Mouse (Mus musculus): ENCODE results near the gene Kti12. TPM values are rescaled to one million over a fixed set of nuclear protein-coding genes. Genes with fewer than 3 reads are reported as not detected.

Kti12 gene
- polyA plus RNA-seq, 1 experiment from 2014 or later = 32.6 TPM

DNA sequence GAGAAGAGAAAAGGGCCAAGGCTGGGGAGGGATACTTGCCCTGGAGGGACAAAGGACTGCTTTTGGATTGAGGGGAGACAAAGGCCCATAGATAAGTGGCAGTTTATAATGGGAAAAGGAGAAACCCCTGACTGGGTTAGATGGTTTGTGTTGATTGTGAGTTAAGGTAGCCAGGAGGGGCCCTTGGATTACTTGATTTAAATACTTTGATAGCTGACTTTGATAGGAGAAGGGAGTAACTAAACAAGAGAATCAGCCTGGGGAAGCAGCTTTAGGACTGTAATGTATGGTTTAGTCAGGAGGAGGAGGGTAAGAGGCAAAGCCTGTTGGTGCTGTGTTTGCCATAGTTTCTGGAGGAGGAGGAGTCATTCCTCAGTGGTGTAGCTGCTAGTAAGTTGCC, 4.2 kb upstream of the Kti12 start:
- DNase-seq (ENCODE audit: low spot score) (no peak), ATAC-seq (no peak)
- H3K36me3 ChIP-seq (ENCODE audit: control insufficient read depth, insufficient read depth, low read length) = peaks cover 7% of the 10 kb centered on the region; the same call in 1 of the 2 replicates
- no peak overlapping the region for H3K9ac ChIP-seq (ENCODE audit: low read length)
- H3K27me3 ChIP-seq (replicated peaks; ENCODE audit: control insufficient read depth, insufficient read depth, low read length) = no peaks in the 10 kb centered on the region
- H3K4me3 ChIP-seq (ENCODE audit: low read depth, low read length) = no peak overlapping the region
- H3K4me2 ChIP-seq (ENCODE audit: low read length) = no peak overlapping the region
- H3K27ac ChIP-seq (ENCODE audit: low read depth, low read length) = no peak overlapping the region
- H3K4me1 ChIP-seq (ENCODE audit: control insufficient read depth, insufficient read depth, low read length) = no peaks in the 10 kb centered on the region; the same call in 1 of the 2 replicates
- H3K9me3 ChIP-seq (replicated peaks; ENCODE audit: control insufficient read depth, low read length) = no peaks in the 10 kb centered on the region

DNA sequence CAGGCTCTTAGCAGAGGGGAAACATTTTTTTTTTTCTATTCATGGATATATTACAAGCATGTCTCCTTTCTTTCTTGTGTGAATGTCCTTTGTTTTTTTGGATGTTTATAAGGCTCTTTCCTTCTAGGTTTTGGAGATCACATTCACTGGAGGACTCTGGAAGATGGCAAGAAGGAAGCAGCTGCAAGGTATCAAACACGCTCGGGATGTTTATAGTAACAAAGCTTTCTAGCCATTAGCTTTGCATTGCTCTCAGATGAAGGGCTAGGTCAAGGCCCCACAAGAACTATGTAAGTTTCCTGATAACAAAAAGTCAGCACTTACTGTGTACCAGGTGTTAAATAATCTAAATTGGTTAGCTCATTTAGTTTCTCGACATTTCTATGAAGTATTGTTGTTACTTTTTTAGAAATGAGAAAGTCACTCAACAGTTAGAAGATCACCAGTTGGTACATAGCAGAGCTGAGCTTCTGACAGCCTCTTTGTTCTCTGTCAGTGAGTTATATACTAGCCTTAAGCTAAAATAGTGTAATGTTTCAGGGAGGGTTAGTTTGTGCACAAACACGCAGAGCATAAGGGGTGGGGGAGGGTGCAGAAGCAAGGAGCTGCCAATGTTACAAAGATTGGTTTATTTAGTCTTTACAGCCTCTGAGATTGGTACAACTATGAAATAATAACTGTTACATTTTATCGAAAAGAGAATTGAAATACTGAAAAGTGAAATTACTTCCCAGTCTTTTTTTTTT, 1.6 kb upstream of the Kti12 start:
- Histone ChIP-seq H3K4me1 (ENCODE audit: control insufficient read depth, insufficient read depth, low read length) (peaks cover 12% of the 10 kb centered on the region), H3K4me3 (ENCODE audit: low read depth, low read length) (no peak overlapping the region), H3K9ac (ENCODE audit: low read length) (no peak overlapping the region), H3K4me2 (ENCODE audit: low read length) (no peak overlapping the region), H3K36me3 (ENCODE audit: control insufficient read depth, insufficient read depth, low read length) (peaks cover under 1% of the 10 kb centered on the region; the same call in 1 of the 2 replicates), H3K9me3 (replicated peaks; ENCODE audit: control insufficient read depth, low read length) (no peaks in the 10 kb centered on the region), H3K27ac (ENCODE audit: low read depth, low read length) (no peak overlapping the region), H3K27me3 (replicated peaks; ENCODE audit: control insufficient read depth, insufficient read depth, low read length) (no peaks in the 10 kb centered on the region)
- no peak for DNase-seq (ENCODE audit: low spot score)
- no peak for ATAC-seq
- 95% methylated on average over 5 of the region's 5 CpGs for WGBS

DNA sequence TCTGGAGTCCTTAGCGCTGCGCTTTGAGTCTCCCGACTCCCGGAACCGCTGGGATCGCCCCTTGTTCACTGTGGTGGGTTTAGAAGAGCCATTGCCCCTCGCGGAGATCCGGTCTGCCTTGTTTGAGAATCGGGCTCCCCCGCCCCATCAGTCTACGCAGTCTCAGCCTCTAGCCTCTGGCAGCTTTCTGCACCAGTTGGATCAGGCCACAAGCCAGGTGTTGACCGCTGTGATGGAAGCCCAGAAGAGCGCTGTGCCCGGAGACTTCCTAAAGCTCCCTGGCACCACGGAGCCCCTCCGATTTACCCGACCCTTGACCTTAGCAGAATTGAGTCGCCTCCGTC, 892 bp downstream of the Kti12 start, which contains the start of gene A730015C16Rik:
TSS of gene A730015C16Rik (minus strand) at position 115 of the 344 bp plus-strand sequence.
- peak within 1 kb of the TSS; percentile 89 for H3K4me3 ChIP-seq (ENCODE audit: low read depth, low read length)
- peak within 1 kb of the TSS; percentile 66 for H3K27ac ChIP-seq (ENCODE audit: low read depth, low read length)
- ATAC-seq (peak; percentile 8; the same call in 1 of the 2 replicates), DNase-seq (ENCODE audit: low spot score) (no peak)
- H3K9me3 ChIP-seq (replicated peaks; ENCODE audit: control insufficient read depth, low read length) = no peaks in the 10 kb centered on the region
- peak within 1 kb of the TSS; percentile 97 for H3K4me2 ChIP-seq (ENCODE audit: low read length)
- H3K4me1 ChIP-seq (ENCODE audit: control insufficient read depth, insufficient read depth, low read length) = peaks cover 12% of the 10 kb centered on the region
- H3K9ac ChIP-seq (ENCODE audit: low read length) = peak within 1 kb of the TSS; percentile 80
- no peaks in the 10 kb centered on the region for H3K27me3 ChIP-seq (replicated peaks; ENCODE audit: control insufficient read depth, insufficient read depth, low read length)
- peaks cover 8% of the 10 kb centered on the region for H3K36me3 ChIP-seq (ENCODE audit: control insufficient read depth, insufficient read depth, low read length)
- 14% methylated on average over 20 of the region's 20 CpGs for WGBS

DNA sequence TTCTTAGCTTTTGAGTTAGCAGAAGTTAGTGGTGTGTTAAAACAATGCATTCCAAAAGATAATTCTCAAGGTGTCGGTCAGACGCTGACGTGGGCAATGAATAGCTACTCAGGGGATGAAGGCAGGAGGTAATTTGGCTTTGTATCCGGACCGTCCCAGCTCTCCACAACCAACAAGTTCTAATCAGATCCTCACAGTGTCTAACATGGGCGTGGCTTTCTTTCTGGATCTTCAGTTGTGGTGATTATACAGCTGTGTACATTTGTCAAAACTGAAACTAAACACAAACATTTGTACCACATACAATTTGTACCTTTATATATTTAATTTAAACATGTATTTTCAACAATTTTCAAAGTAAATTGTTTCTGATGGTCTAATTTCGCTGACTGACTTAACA, 19.2 kb downstream of the Kti12 start:
- Histone ChIP-seq H3K9me3 (replicated peaks; ENCODE audit: control insufficient read depth, low read length) (no peaks in the 10 kb centered on the region), H3K36me3 (ENCODE audit: control insufficient read depth, insufficient read depth, low read length) (peaks cover 29% of the 10 kb centered on the region), H3K27ac (ENCODE audit: low read depth, low read length) (no peak overlapping the region), H3K9ac (ENCODE audit: low read length) (no peak overlapping the region), H3K4me1 (ENCODE audit: control insufficient read depth, insufficient read depth, low read length) (no peaks in the 10 kb centered on the region), H3K27me3 (replicated peaks; ENCODE audit: control insufficient read depth, insufficient read depth, low read length) (no peaks in the 10 kb centered on the region), H3K4me3 (ENCODE audit: low read depth, low read length) (no peak overlapping the region), H3K4me2 (ENCODE audit: low read length) (no peak overlapping the region)
- ATAC-seq (no peak), DNase-seq (ENCODE audit: low spot score) (no peak)
- 80% methylated on average over 7 of the region's 7 CpGs for WGBS

DNA sequence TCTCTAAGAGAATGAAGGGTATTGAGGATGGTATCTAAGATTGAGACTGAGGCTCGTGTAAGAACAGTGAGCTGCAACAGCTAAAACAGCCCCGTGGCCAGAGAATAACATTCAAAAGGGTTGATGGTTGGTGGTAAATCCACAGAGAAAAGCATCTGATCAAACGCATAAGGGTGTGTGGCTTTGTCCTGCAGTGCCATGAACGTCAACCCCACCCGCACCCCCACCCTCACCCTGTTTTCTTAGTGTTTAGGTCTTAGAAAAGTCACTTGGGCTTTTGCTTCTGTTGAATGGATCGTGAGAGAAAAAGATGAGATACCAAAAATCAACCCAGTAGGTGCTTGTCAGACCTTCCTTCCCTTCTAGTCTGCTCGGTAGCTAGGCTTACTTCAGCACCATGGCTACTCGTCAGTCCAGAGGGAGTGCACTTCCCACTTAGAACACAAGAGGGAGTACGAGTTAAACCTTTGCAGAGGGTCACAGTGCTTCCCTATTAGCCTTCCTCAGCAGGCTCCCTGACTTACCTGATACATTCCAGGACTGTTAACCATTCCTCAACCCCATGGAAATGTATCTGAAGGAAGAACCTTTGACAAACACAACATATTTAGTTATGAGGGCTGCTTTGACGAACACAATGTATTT, 22.3 kb downstream of the Kti12 start:
- 36% methylated on average over 10 of the region's 10 CpGs for WGBS
- no peak overlapping the region for H3K27ac ChIP-seq (ENCODE audit: low read depth, low read length)
- H3K4me2 ChIP-seq (ENCODE audit: low read length) = no peak overlapping the region
- H3K9me3 ChIP-seq (replicated peaks; ENCODE audit: control insufficient read depth, low read length) = no peaks in the 10 kb centered on the region
- H3K9ac ChIP-seq (ENCODE audit: low read length) = no peak overlapping the region
- no peaks in the 10 kb centered on the region for H3K27me3 ChIP-seq (replicated peaks; ENCODE audit: control insufficient read depth, insufficient read depth, low read length)
- H3K36me3 ChIP-seq (ENCODE audit: control insufficient read depth, insufficient read depth, low read length) = 0 out of 2 replicates have a peak, but pooled peaks cover under 1% of the 10 kb centered on the region
- DNase-seq (ENCODE audit: low spot score) (peak; percentile 95), ATAC-seq (peak; percentile 90)
- no peaks in the 10 kb centered on the region for H3K4me1 ChIP-seq (ENCODE audit: control insufficient read depth, insufficient read depth, low read length)
- H3K4me3 ChIP-seq (ENCODE audit: low read depth, low read length) = no peak overlapping the region

DNA sequence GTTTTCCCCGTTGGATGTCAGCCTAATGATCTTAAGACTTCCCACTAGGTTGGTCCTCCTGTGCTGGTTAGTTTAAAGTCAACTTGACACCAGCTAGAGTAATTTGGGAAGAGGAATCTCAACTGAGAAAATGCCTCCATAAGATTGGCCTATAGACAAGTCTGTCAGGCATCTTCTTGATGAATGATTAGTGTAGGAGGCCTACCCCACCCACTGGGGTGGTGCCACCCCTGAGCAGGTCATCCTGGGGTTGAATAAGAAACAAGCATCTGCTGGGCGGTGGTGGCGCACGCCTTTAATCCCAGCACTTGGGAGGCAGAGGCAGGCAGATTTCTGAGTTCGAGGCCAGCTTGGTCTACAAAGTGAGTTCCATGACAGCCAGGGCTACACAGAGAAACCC, 26.2 kb downstream of the Kti12 start:
- H3K9ac ChIP-seq (ENCODE audit: low read length) = no peak overlapping the region
- H3K4me2 ChIP-seq (ENCODE audit: low read length) = no peak overlapping the region
- no peaks in the 10 kb centered on the region for H3K4me1 ChIP-seq (ENCODE audit: control insufficient read depth, insufficient read depth, low read length)
- no peak overlapping the region for H3K27ac ChIP-seq (ENCODE audit: low read depth, low read length)
- H3K9me3 ChIP-seq (replicated peaks; ENCODE audit: control insufficient read depth, low read length) = no peaks in the 10 kb centered on the region
- no peaks in the 10 kb centered on the region for H3K36me3 ChIP-seq (ENCODE audit: control insufficient read depth, insufficient read depth, low read length)
- ATAC-seq (no peak), DNase-seq (ENCODE audit: low spot score) (no peak)
- no peaks in the 10 kb centered on the region for H3K27me3 ChIP-seq (replicated peaks; ENCODE audit: control insufficient read depth, insufficient read depth, low read length)
- 88% methylated on average over 5 of the region's 5 CpGs for WGBS
- H3K4me3 ChIP-seq (ENCODE audit: low read depth, low read length) = no peak overlapping the region

DNA sequence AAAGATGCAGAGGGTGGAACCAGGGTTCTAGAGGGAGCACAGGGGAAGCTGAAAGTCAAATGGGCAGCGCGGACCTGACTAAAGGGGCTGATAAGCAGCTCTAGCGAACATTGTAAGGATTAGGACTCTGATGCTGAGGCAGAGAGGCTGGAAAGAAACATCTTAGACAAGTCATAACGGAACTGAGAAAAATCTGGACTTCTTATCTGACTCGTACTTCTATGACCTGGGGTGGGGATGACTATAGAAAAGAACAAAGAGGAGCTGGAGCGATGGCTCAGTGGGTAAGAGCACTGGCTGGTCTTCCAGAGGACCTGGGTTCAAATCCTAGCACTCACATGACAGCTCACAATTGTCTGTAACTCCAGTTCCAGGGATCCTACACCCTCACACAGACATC, 30.3 kb downstream of the Kti12 start:
- no peak for DNase-seq (ENCODE audit: low spot score)
- ATAC-seq = no peak
- no peak overlapping the region for H3K9ac ChIP-seq (ENCODE audit: low read length)
- H3K4me2 ChIP-seq (ENCODE audit: low read length) = no peak overlapping the region
- H3K27ac ChIP-seq (ENCODE audit: low read depth, low read length) = no peak overlapping the region
- H3K36me3 ChIP-seq (ENCODE audit: control insufficient read depth, insufficient read depth, low read length) = no peaks in the 10 kb centered on the region
- peaks cover 3% of the 10 kb centered on the region; the same call in 1 of the 2 replicates for H3K4me1 ChIP-seq (ENCODE audit: control insufficient read depth, insufficient read depth, low read length)
- no peak overlapping the region for H3K4me3 ChIP-seq (ENCODE audit: low read depth, low read length)
- 85% methylated on average over 6 of the region's 6 CpGs for WGBS
- H3K9me3 ChIP-seq (replicated peaks; ENCODE audit: control insufficient read depth, low read length) = no peaks in the 10 kb centered on the region
- H3K27me3 ChIP-seq (replicated peaks; ENCODE audit: control insufficient read depth, insufficient read depth, low read length) = no peaks in the 10 kb centered on the region

DNA sequence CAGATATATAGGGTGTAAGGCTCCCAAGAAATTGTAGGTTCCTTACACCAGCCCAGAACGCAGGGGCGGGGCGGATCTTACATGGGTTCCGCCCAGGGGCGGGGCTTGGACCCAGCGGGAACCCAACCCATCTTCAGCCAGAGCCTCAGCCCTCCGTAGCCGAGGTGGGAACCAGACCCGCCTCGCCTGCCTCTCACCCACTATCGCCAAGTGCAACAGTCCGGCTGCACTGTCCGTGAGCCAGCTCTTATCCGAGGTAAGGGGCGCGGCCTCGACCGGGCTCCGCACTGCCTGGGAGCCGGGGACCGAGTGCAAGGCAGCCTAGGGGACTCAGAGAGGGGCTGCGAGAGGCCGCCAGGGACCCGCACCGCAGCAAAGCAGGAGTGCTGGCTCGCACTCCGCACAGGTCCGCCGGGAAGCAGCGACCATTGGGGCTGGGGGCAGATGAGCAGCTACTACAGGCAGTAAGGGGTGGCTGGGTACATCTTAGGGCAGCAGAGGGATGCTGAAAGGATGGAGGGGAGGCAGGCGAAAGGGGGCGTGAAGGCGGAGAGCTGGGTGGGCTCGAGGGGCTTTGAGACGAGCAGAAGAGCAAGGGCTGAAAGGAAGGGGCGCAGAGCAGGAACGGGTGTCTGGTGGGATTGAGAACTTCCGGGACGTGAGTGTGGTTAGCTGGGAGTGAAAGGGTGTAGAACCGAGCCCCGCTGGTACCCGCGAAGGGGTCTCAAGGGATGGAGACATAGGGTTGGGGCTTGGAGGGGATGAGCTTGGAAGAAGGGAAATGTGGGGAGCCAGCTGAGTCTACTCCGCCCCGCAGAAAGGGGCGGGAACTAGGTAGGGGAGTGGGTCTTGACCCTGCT, 31.6 kb downstream of the Kti12 start, which contains the start of gene Rab3b:
TSS of gene Rab3b (plus strand) at position 101 of the 860 bp plus-strand sequence.
- Histone ChIP-seq H3K27ac (ENCODE audit: low read depth, low read length) (no peak within 1 kb of the TSS), H3K4me3 (ENCODE audit: low read depth, low read length) (peak within 1 kb of the TSS; percentile 63), H3K4me1 (ENCODE audit: control insufficient read depth, insufficient read depth, low read length) (peaks cover 3% of the 10 kb centered on the region; the same call in 1 of the 2 replicates), H3K9ac (ENCODE audit: low read length) (peak within 1 kb of the TSS; percentile 69), H3K4me2 (ENCODE audit: low read length) (peak within 1 kb of the TSS; percentile 86), H3K9me3 (replicated peaks; ENCODE audit: control insufficient read depth, low read length) (no peaks in the 10 kb centered on the region), H3K27me3 (replicated peaks; ENCODE audit: control insufficient read depth, insufficient read depth, low read length) (no peaks in the 10 kb centered on the region), H3K36me3 (ENCODE audit: control insufficient read depth, insufficient read depth, low read length) (no peaks in the 10 kb centered on the region)
- WGBS = under 1% methylated on average over 46 of the region's 46 CpGs
- ATAC-seq = peak; percentile 95
- peak; percentile 83 for DNase-seq (ENCODE audit: low spot score)

Measured in forebrain, embryonic 14.5 days (tissue).